Mouse (Mus musculus): Measurements from ENCODE around the gene Retn. TPM values are rescaled to one million over a fixed set of nuclear protein-coding genes. Genes with fewer than 3 reads are reported as not detected.

The Retn gene
- total RNA-seq, 2 experiments from 2014 or later: 5.1 to 17.7 TPM

Other genes starting within 250 kb of the Retn start
- 1 to 10 TPM; 3.6 to 4.2 TPM for gene Pex11g, start 188.1 kb upstream of the Retn start, total RNA-seq (2021)
- gene Tex45, start 184.9 kb upstream of the Retn start, total RNA-seq (2021): not detected
- gene Zfp358, start 162.6 kb upstream of the Retn start, total RNA-seq (2021): 10 to 100 TPM; 29.4 to 30.5 TPM
- gene Mcoln1, start 155.3 kb upstream of the Retn start, total RNA-seq (2021): 10 to 100 TPM; 17.8 to 21.0 TPM
- 10 to 100 TPM in 1 of 2 experiments, 1 to 10 TPM in 1; 8.1 to 10.2 TPM for gene Pnpla6, start 140.4 kb upstream of the Retn start, total RNA-seq (2021)
- under 1 TPM; 0.22 to 0.49 TPM for gene C330021F23Rik, start 87.8 kb upstream of the Retn start, total RNA-seq (2021)
- gene Camsap3, start 68.5 kb upstream of the Retn start, total RNA-seq (2021): 1 to 10 TPM; 1.2 to 1.6 TPM
- gene Xab2, start 34.5 kb upstream of the Retn start, total RNA-seq (2021): 10 to 100 TPM; 14.0 to 20.3 TPM
- gene Pet100, start 34.2 kb upstream of the Retn start, total RNA-seq (2021): 10 to 100 TPM; 75.5 to 95.8 TPM
- gene Pcp2, start 30.2 kb upstream of the Retn start, total RNA-seq (2021): not detected
- gene Stxbp2, start 24.8 kb upstream of the Retn start, total RNA-seq (2021): 1 to 10 TPM; 4.3 to 9.3 TPM
- gene Mcemp1, start 10.0 kb downstream of the Retn start, total RNA-seq (2021): under 1 TPM; 0.30 to 0.49 TPM
- 1 to 10 TPM in 1 of 2 experiments, under 1 TPM in 1; 0.82 to 7.1 TPM for gene Fcor, start 16.6 kb downstream of the Retn start, total RNA-seq (2021)
- gene Trappc5, start 20.5 kb downstream of the Retn start, total RNA-seq (2021): 10 to 100 TPM; 20.0 to 21.2 TPM
- 1 to 10 TPM in 1 of 2 experiments, not detected in 1; 3.4 TPM for gene Fcer2a, start 38.4 kb downstream of the Retn start, total RNA-seq (2021)
- 1 to 10 TPM in 1 of 2 experiments, under 1 TPM in 1; 0.47 to 1.0 TPM for gene Clec4g, start 64.9 kb downstream of the Retn start, total RNA-seq (2021)
- under 1 TPM; 0.82 to 0.87 TPM for gene Cd209a, start 93.2 kb downstream of the Retn start, total RNA-seq (2021)
- not detected for gene Cd209e, start 198.5 kb downstream of the Retn start, total RNA-seq (2021)
- gene Cd209d, start 222.8 kb downstream of the Retn start, total RNA-seq (2021): 1 to 10 TPM; 1.5 TPM

Measured in heart, adult 18-20 months (tissue).